Mouse (Mus musculus) embryo, embryonic 10 days (tissue): ENCODE results near the gene Abhd15.
"Not testable (repeated sequence)": the region's sequence is repeated elsewhere in the genome, so short reads cannot be mapped to it uniquely, and the experiment has no call there.

Experiments used
- DNase-seq: peaks from one replicate; pipeline ENCODE4 v3.0.0-alpha.2; 2015; ENCODE audit warnings: low spot score

Gene Abhd15

DNA sequence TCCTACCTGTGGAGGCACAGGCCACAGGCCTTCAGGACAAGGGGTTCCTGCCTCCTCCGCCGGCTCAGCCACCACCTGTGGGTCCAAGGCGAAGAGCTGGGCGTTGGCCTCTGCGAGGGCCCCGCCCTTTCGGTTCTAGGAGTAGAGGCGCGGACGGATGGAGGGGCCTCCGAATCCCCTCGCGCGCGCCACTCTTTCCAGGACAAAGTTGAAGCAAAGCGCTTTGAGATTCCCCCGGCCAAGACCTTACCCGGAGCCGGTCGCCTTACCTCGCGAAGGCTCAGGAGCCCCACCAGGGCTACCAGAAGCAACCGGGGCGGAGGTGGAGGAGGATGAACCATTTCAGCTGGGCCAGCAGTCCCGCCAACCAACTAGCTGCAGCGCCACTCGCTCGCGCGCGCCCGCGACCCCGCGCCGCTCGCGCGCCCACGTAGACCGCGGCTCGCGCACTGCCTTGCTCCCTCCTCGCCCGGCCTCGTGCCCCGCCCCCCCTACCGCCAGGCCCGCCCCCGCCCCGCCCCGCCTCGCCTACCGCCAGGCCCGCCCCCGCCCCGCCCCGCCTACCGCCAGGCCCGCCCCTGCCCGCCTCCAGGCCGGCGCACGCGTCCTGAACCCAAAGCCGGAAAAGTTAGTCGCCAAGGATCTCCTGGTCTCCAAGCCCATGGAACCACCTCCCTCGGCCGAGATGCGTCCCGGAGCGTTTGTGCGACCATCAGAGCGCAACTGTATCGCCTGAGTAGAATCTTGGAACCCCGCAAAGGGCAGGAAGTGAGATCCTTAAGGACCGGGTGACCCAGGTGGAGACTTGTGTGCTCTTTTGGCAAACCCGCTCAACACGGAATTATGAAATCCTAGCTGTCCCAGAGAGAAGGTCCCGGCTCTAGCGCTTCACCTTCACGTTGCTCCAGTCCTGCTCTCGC, 1.8 kb upstream of the Abhd15 start:
- DNase-seq: peak; percentile 89

DNA sequence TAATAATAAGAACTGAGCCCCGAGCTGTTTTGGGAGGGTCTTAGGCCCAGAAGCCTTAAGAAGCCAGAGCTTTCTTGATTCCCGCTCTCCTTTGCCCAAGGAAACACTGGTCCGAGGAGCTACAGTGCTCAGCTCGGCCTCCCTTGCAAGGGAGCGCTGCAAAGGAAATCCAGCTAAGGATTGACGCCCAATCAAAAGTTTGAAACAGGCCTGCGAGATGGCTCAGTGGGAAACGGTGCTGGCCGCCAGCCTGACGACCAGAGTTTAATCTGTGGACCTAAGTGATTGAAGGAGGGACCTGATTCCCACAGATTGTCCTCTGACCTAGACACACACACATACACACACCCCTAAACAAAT, 1.1 kb upstream of the Abhd15 start:
- peak; percentile 53 for DNase-seq

DNA sequence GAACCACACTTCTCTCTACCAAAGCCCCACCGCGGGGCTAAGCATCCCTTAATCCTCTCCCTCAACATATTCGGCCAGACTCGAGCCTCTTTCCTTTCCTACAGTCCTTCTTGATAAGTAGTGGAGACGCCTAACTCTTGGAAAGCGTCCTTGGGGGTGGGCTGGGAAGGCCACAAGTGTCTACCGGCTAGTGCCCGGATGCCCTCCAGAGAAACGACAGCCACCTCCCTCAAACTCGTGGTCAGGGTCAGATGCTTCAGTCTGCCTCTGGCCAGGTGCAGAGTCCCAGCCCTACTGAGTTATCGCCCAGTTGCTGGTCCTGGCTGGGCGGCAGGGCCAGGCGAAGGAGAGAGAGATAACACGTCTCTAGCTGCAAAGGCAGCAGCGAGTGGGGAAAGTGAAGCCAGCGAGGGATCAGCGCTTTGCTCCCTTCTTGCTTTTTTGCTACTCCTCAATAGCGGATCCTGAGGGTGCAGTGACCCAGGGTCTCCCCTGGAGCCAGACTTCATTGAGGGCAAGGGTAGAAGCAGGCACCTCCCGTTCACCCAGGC, 565 bp upstream of the Abhd15 start:
- DNase-seq: peak; percentile 54

DNA sequence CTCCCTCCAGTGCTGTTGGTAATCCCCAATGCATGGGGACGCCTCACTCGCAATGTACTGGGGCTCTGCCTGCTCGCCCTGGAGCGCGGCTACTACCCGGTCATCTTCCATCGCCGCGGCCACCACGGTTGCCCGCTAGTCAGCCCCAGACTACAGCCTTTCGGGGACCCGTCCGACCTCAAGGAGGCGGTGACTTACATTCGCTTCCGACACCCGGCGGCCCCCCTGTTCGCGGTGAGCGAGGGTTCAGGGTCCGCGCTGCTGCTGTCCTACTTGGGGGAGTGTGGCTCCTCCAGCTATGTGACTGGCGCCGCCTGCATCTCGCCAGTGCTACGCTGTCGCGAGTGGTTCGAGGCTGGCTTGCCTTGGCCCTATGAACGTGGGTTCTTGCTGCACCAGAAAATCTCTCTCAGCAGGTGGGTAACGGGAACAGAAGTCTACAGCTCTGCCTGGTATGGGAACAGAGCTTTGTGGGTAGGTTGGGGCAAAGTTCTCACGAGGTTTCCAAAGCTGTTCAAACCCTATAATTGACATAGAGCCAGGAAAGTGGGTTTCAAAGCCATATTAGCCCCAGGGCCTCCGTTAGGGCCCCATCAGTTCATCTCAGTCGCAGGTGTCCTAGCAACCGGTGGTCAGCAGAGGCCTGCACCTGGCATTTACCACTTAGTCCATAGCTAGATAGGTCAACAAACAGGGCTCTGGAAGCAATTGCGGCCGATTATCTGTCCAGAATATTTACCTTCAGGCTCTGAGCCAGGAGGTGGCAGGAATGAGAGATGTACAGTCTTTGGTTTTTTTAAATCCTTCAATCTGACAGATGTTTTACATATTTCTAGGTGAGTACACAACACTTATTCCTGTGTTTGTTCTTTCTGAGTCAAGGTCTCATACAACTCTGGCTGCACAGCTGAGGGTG, 974 bp downstream of the Abhd15 start, which contains the start of gene Trp53i13:
Gene Trp53i13 (minus strand): TSS at position 344 of the 916 bp plus-strand sequence.
- peak; percentile 45 for DNase-seq

DNA sequence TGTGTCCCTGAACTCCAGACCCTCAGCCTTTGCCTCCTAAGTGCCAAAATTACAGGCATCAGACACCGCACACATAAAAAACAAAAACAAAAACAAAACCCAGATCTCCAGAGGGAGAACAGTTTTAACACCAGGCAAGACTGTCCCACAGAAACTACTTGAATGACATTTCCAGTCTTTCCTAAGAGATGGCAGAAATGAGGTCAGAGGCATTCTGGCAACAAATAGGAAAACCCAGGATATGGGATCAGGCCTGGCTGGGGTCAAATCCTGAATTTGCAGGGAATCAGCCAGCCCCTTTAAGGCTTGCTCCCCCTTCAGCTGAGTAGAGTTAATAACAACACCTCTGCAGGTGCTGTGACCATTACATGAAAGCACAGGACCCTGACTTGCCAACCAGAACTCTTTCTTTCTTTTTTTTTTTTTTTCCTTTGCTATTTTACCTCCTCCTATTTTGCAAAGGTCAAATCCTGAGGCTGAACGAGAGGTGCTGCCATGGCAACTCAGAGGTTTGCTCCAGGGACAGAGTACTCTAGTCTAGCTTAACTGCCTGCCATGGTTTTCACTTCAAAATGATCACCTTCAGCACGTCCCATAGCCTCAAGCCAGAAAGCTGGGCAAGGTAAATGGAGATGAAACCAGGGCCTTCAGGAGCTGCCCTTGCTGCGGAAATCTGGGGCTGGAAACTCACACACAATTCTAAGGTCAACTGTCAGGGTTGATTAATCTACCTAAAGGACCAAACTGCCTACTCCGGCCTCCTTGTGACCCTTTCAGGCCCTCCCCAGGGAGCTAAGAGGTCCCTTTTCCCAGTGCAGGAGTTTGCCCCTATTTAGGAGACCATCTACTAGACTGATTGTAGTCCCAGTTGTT, 1.9 kb downstream of the Abhd15 start:
- peak; percentile 27 for DNase-seq

DNA sequence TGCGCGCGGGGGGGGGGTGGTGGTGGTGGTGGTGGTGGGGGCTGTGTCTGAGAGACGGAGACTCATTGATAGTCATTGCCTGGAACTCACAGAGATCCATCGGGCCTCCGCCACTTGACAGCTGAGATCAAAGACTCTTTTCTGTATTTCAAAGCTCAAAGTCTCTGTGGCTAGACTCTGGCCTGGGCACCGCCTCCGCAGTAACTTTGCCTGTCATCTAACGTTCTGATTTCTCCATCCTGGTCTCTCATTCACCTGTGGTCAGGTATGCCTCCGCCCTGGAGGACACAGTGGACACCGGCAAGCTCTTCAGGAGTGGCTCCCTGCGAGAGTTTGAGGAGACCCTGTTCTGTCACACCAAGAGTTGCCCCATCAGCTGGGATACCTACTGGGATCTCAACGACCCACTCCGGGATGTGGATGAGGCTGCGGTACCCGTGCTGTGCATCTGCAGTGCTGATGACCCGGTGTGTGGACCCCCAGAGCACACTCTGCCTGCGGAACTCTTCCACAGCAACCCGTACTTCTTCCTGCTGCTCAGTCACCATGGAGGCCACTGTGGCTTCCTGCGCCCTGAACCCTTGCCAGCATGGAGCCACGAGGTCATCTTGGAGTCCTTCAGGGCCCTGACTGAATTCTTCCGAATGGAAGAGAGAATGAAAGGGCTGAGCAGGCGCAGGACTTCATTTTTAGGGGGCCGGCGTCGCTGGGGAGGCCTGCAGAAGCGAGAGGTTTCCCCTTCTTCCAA, 3.3 kb downstream of the Abhd15 start:
- no peak for DNase-seq

DNA sequence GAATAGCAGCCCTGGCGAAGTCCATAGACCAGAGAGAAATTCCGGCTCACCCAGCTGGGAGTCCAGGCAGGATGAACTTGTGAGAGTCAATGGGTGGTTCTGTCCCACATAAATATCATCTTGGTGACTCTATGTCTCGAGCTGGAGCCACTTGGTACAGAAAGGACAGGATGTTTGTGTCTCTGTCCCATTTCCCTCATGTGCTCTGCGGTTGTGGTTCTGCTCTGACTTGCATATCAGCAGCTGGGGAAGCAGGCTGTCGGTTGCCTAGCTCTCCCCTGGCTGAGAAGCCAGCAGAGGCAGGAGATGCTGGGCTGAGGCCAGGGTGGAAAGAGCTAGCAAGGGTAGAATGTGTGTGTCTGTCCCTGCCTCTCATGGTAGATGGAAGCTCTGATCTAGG, 4.1 kb downstream of the Abhd15 start, which contains the start of gene Gm10392:
Gene Gm10392 (minus strand): TSS at position 156 of the 400 bp plus-strand sequence.
- no peak for DNase-seq

DNA sequence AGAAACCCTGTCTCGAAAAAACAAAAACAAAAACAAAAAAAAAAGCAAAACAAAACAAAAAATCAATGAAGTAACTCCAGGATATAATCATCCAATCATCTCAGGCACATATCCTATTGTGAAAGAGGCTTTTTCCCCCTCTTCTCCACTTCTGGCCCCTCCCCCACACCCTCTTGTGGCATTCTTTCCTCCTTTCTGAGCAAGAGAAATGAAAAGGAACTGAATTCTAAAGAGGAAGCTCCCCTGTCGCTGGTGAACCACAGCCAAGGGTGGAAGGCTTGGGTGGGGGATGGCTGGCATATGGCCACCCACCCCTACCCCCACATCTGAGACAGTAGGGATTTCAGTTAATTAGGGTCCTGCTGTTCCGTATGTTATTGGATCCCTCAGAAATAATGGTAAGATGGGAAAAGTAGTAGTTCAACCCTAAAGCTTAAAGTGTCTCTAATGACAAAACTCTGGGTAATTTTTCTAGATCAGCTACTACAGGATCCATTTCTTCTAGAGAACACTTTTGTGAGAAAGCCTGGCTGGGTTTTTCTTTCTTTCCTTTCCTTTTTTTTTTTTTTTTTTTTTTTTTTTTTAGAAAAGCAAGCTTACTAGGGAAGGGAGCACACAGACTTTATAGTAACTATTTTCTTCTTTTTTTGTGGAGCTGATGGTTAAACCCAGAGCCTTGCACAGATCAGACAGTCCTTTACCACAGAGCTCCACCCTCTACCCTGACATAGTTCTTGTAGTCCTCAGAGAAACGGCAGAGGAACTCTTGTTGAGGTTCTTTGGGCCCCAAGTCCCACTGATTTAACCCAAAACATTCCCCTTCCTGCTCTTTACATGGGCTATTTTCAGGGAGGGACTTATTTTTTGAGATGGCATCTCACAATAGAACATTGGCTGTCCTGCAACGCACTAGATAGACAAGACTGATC, 5.9 kb downstream of the Abhd15 start:
- DNase-seq: no peak

DNA sequence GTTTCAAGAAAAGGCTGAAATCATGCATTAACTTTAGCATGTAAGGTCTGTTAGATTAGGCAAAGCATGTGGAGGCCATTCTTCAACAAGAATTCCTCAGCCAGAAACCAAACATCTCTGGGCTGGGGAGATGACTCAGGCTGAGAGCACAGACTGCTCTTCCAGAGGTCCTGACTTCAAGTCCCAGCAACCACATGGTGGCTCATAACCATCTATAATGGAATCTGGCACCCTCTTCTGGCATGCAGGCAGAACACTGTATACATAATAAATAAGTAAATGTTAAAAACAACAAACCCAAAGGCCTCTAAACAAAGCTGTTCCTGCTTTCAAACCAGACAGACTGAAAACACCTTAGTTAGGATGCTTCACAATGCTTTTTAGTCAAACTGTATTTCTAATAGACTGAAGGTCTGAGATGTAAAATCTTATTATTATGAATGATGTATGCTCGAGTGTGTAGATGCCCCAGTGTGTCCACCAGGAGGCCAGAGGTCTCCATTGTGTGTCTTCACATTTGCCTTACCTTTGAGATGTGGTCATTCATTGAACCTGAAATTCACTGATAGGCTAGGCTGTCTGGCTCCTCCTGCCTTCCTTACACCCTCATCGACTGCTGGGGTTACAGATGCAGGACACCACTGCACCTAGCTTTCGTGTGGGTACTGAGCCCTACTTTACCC, 11.0 kb downstream of the Abhd15 start:
- DNase-seq: no peak

DNA sequence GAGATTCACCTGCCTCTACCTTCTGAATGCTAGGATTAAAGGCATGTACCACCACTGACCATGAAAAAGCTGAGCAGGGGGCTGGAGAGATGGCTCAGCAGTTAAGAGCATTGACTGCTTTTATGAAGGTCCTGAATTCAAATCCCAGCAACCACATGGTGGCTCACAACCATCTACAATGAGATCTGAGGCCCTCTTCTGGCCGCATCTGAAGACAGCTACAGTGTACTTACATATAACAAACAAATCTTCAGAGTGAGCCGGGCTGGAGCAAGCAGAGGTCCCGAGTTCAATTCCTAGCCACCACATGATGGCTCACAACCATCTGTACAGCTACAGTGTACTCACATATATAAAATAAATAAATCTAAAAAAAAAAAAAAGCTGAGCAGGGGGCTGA, 13.5 kb downstream of the Abhd15 start:
- not testable (repeated sequence) for DNase-seq

DNA sequence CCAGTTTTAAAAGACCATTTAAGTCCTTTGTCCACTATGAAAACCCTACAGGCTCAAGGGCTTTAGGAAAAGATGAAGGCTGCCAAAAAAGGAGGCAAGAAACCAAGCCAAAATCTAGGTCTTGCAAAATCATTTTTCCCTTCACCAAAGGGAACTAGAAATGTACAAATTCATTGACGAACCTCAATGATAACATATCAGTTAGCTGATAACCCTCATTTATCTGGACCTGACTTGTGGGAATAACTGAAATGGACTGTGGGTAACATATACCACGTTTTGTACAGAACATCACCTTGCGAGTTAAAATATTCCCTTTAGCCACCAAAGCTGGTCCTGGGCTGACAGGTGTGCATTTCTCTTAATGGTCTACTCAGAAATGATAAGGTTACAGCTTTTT, 14.7 kb downstream of the Abhd15 start:
- no peak for DNase-seq

DNA sequence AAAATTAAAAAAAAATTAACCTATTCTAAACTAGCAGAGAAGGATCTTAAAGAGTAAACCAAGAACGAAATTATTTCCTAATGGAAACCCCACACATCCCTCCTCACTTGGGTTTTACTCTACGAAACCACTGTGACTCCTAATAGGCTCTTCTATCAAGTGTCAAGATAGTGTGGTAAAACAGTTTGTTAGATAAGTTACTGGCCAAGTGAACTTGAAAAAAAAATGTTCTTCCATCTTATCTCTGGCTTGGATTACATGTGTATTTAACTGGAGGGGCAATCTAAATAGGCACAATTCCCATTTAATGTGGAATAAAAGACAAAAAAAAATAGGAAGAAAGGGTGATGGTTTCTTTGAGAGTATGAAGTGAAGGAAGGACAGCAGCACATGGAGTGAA, 15.9 kb downstream of the Abhd15 start:
- DNase-seq: no peak

DNA sequence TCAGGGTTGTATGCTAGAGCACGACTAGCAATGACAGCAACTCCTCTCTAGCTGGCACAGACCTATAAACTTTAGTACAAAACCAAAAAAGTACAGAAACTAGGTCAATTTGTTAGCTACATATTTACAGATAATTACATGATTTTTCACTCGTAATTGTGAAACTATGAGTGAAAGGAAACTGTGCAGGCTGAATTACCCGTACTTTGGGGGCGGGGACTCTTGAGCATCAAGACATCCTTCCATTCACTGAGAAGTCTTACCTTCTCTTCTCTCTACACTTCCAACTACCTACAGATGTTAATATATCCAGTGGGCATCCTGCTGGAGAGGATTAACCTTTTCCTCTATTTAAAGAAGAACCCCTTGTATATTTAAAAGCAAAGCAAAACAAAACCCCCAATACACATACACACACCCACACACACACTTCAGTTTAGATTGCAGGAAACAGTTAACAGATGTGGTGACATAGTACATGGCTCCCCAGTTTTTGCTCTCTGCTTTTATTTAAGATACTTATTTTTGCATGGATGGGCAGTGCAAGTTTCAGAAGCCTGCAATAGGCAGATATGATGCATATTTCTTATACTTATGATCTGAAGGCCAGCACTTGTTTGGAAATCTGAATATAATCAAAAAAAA, 17.4 kb downstream of the Abhd15 start:
- DNase-seq: no peak

DNA sequence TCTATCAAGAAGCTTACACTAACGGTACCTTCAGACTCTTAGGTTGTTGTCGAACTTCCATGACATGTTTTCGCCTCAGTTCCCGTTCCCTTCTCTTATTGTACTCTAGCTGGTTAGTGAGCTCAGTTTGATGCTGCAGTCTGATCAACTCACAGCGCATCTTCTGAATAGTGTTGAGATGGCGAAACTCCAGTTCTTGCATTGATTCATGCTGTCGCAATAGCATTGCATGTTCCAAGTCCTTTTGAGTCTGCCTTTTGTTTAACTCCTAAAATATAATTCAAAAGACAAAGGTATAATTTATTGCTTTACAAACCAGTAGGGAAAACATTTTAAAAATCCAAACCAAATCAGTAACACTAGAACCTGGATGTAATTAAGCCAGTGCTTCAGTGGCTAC, 30.3 kb downstream of the Abhd15 start:
- no peak for DNase-seq

DNA sequence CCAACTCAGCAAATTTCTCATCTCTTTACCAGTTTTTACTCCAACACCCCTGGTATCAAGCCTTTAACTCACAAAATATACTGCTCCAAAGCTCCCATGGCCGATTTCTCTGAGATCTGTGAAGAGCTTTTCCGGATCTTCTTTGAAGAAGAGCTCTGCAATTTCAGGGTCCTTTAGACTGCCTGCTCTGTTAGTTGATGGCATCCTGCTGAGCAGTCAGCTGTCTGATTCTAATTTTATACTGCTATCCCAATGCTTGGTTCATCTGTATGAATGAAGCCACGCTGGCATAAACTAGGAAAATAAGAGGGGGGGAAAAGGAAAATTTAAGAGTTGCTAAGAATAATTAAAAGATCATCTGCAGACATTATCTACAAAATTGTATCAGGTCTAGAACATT, 70.3 kb downstream of the Abhd15 start:
- no peak for DNase-seq
